Mouse (Mus musculus): ENCODE results near the gene Klri2. TPM values are rescaled to one million over a fixed set of nuclear protein-coding genes. Genes with fewer than 3 reads are reported as not detected.

The Klri2 gene
- not detected in 2 replicates for polyA plus RNA-seq (2015; fragmentation: Nextera tagmentation; extraction: Ambion mirVana)

DNA sequence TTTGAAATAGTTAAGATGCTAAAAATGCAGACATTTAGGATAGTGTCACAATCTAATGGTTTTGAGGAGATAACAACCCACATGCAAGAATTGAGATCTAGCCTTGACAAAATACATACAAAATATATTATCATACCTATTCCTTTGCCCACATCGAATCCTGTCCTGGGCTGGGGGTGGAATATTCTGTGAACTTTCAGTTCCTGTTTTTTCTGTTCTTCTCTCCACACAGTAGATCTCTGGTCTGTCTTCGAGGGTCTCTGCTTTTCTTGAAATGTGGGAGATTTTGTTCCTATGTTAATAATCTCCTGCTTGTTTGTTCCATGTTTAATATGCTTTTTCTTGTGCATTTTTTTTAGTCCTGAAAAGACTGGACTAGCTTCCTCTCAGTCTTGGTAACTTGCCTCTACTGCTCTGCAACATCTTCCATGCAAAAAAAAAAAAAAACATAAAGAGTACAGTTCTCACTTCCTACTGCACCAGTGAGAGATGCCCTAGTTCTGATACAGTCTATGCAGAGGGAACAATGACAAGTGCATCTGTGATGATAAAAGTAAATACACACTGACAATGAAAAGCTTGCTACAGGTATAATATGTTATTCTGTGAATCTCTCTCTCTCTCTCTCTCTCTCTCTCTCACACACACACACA lies at the start of gene Klri2:
Klri2 (minus strand) TSS at position 416 of the 653 bp plus-strand sequence.

DNA sequence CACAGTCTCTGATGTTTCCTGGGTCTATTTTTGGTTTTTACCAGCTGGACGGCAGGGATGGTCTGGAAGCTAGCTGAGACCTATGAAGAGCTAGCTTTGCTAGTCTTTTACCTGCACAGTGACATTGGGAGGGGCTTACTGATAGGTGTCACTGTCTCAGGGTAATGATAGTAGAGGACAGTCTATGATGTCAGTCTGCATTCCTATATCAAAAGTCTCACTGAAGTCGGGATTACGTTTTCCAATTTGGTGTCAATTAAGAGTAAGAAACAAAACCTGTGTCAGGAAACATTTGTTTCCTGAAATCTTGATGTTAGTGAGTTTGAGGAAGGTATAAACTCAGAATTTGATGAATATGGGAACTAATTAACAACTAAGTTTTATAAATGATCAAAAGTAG lies 43.9 kb upstream of the Klri2 start, which contains the start of gene Gm156:
Gm156 (minus strand) TSS at position 101 of the 400 bp plus-strand sequence.

DNA sequence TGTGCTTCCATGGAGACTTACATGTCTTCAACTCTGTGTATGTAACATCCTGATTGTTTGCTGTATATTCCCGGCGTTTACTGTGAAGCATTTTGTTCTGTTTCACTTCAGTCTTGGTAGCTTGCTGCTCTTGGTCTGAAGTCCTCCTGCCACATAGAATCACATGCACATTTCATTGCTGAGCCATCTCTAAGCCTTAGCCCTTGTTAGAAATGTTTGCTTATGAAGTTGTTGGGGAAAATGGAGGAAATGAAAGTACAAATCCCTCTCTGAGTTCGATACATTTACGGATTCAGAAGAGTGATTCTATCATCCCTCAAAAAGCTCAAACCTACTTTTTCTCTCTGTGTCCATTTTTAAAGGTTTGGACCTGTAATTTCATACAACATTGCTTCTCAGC lies 23.3 kb downstream of the Klri2 start, which contains the start of gene Klri1:
Klri1 (minus strand) TSS at position 101 of the 400 bp plus-strand sequence.

Small RNAs within 50 kb of the gene (microRNA-seq; reads per million reads assigned to microRNA genes)
- gene Mir680-1, result not detected

Other genes with a start within 250 kb of the Klri2 start
- not detected in 2 replicates for gene Olr1, start 233.3 kb downstream of the Klri2 start, polyA plus RNA-seq (2015; fragmentation: Nextera tagmentation; extraction: Ambion mirVana)
- not detected in 2 replicates for gene Tmem52b, start 227.9 kb downstream of the Klri2 start, polyA plus RNA-seq (2015; fragmentation: Nextera tagmentation; extraction: Ambion mirVana)
- gene Gabarapl1, start 207.3 kb downstream of the Klri2 start, polyA plus RNA-seq (2015; fragmentation: Nextera tagmentation; extraction: Ambion mirVana), result 266 and 268 TPM in 2 replicates
- not detected in 2 replicates for gene Klre1, start 162.6 kb downstream of the Klri2 start, polyA plus RNA-seq (2015; fragmentation: Nextera tagmentation; extraction: Ambion mirVana)
- not detected in 2 replicates for gene Klrd1, start 148.7 kb downstream of the Klri2 start, polyA plus RNA-seq (2015; fragmentation: Nextera tagmentation; extraction: Ambion mirVana)
- 0.23 and 0.26 TPM in 2 replicates for gene Klrk1, start 116.6 kb downstream of the Klri2 start, polyA plus RNA-seq (2015; fragmentation: Nextera tagmentation; extraction: Ambion mirVana)
- not detected in 2 replicates for gene Klrc3, start 97.1 kb downstream of the Klri2 start, polyA plus RNA-seq (2015; fragmentation: Nextera tagmentation; extraction: Ambion mirVana)
- not detected in 2 replicates for gene Klrc2, start 79.8 kb downstream of the Klri2 start, polyA plus RNA-seq (2015; fragmentation: Nextera tagmentation; extraction: Ambion mirVana)
- gene Klrc1, start 61.5 kb downstream of the Klri2 start, polyA plus RNA-seq (2015; fragmentation: Nextera tagmentation; extraction: Ambion mirVana), result not detected in 2 replicates
- 1.1 and 1.7 TPM in 2 replicates for gene Klri1, start 23.4 kb downstream of the Klri2 start, polyA plus RNA-seq (2015; fragmentation: Nextera tagmentation; extraction: Ambion mirVana)
- gene Gm156, start 43.8 kb upstream of the Klri2 start, polyA plus RNA-seq (2015; fragmentation: Nextera tagmentation; extraction: Ambion mirVana), result not detected in 2 replicates
- gene Gm17631, start 122.2 kb upstream of the Klri2 start, polyA plus RNA-seq (2015; fragmentation: Nextera tagmentation; extraction: Ambion mirVana), result not detected in 2 replicates
- not detected in 2 replicates for gene Klra17, start 136.2 kb upstream of the Klri2 start, polyA plus RNA-seq (2015; fragmentation: Nextera tagmentation; extraction: Ambion mirVana)
- not detected in 2 replicates for gene Klra5, start 177.2 kb upstream of the Klri2 start, polyA plus RNA-seq (2015; fragmentation: Nextera tagmentation; extraction: Ambion mirVana)

All from neural tube, postnatal 0 days (tissue).